Mouse (Mus musculus) cerebellum, adult 2 months (tissue): ENCODE measurements around the gene 5530401A14Rik.

Experiments
- CTCF ChIP-seq: fragments of 200-500 bp; IDR thresholded peaks from 2 replicates; pipeline ENCODE4 v1.5.1; 2011; ENCODE audit warnings: low read depth, mild to moderate bottlenecking, control low read depth, low read length, moderate library complexity, borderline replicate concordance; ENCODE audit not compliant: insufficient read depth
- POLR2A ChIP-seq: fragments of 200-500 bp; IDR thresholded peaks from 2 replicates; pipeline ENCODE4 v1.6.1; 2011; ENCODE audit warnings: low read length, control low read depth, borderline replicate concordance; ENCODE audit not compliant: insufficient read depth

GRCm38 (mm10) chr11:81845686-81846036 is 14.8 kb upstream of the 5530401A14Rik start:
- TF ChIP-seq POLR2A (no peak), CTCF (no peak; the same call in 1 of the 2 replicates)
